Mouse (Mus musculus) adrenal gland, adult (tissue): ENCODE data around the gene Gtf2h3.
"Not testable (repeated sequence)": the region's sequence is repeated elsewhere in the genome, so short reads cannot be mapped to it uniquely, and the experiment has no call there.

Source experiments
- DNase-seq, 2 experiments: peaks; one replicate each; pipeline ENCODE4 v3.0.0; 2022 to 2023; ENCODE audit warnings: low spot score in 1 of 2; ENCODE audit not compliant: inconsistent age in 2 of 2

The Gtf2h3 gene

DNA sequence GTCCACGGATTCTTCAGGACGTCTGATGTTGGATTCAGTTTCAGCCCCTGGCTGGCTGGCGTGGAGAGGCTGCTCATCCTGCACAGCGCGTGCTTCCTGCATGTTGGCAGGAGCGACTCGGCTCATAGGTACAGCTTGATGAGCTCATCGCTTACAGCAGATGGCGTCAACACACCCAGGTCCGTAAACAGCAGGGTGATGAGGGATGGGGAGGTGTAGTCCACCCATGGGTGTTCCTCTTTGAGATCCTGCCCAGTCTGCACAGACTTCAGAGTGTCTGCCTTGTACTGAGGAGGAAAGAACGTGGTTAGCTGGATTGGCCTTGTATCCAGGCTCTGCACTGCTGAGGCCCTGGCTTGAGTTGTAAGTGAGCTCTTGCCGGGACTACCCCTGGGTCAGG, 7.9 kb upstream of the Gtf2h3 start:
- DNase-seq: no peak

DNA sequence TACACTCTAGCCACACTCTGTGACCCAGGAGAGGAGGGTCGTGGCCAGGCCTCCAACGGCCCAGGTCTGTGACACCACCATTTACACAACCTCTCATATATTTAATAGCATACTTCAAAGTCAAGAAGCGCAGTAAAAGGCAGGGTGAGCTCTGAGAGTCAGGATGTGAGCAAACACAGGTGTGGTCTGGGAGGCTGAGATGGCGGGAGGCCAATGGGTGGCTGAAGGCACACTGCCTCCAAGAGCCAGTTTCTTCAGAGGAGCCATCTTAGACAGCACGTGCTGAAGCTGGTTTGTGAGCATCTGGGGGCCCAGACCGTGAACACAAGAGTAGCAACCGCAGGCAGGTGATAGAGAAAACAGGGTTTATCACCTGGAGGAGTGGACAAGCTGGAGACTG, 3.5 kb upstream of the Gtf2h3 start:
- DNase-seq: no peak

DNA sequence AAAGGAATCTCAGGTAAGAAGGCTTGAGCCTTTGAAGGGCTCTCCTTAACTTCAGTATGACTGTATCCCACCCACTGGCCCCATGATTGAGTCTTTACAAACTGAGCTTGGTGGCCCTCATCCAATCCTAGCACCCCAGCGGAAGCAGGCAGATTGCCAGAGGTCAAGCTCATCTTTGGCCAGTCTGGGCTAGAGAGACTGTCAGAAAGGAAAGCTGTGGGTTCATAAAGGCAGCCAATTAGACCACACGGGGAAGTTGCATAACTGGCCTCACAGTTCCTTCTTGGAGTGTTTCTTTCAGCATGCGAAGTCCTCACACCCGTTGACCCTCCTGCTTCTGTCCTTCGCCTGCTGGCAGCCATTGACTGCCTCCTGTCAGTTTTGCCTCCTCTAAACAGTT, 3.6 kb downstream of the Gtf2h3 start:
- peak in 1 of 2 experiments; percentile 46 for DNase-seq

DNA sequence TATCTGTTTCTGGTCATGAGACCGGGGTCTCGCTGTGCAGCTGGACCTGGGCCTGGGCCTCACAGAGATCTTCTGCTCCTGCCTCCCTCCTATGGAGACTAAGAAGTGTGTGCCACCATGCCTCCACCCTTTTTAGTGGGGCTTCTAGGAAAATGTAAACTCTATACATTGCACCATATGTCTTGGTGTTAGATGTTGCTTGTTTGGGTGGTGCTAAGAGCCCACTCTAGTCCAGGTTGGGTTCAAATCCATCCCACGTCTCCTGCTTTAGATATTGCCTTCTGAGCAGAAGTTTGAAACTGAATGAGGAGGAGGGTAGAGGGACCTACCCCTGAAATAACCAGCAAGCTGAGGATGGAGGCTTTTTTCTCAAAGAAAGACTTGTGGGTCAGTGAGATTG, 13.8 kb downstream of the Gtf2h3 start:
- DNase-seq: no peak

DNA sequence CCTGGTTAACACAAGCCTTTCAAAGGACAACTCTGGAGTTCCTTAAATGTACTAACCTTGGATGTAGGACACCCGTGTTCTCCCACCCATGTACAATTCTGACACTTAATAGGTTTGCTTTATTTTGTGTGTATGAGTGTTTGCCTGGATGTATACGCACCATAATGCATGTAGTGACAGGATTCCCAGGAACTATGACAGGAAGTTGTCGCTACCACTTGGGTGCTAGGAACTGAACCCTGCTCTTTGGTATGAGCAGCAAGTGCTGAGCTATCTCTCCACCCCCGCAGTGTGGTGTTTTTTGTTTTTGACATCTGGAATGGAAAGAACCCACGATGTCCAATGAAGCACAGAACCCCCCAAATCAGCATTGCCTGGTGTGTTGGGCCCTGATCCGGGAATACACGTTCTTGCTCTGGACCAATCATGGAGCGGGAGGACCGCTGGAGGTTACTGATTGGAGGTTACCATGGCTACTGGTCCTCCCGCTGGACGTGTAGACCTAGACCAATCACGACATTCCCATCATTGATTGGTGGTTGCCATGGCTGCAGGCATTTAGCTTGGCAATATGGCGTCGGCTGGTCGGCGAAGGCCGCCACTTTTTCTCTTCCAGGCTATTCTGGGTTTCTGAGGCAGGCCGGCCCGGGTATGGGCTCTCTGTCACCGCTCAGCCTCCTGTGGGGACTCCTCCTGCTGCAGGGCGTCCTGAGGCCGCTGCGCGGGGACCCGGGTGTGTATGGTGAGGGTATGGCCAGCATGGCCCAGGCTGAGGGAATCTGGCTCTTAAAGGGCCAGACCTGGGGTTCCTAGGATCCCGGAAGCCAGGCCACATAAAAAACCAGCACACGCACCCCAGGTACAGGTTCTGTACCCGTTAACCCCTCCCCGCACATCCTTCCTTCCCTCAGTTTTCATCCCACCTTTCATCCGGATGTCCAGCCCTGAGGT, 19.6 kb downstream of the Gtf2h3 start:
- DNase-seq: peak; percentile 94 to 97

DNA sequence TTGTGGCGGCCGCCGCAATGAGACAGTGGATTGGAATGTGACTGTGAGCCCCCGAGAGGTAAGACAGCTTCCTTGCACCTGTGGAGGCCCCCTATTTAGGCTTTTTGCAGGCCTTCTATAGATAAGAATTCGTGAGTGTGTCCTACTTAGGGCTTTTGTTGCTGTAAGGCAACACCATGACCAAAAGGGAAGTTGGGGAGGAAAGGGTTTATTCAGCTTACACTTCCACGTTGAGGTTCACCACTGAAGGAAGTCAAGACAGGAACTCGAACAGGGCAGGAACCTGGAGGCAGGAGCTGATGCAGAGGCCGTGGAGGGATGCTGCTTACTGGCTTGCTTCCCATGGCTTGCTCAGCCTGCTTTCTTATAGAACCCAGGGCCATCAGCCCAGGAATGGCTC, 20.8 kb downstream of the Gtf2h3 start:
- not testable (repeated sequence) for DNase-seq

DNA sequence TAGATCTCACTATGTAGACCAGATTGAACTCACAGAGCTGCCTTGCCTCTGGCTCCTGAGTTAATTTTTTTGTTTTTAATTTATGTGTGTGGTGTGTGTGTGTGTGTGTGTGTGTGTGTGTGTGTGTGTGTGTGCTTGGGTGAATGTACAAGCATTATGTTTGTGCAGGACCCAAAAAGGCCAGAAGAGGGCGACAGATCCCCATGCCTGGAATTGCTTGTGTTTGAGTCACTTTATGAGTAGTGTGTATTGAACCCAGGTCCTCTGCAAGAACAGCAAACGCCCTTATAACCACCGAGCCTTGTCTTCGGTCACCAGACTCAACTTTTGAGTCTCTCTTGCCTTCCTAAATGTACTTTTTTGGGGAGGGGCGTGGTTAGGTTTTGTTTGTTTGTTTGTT, 23.4 kb downstream of the Gtf2h3 start:
- DNase-seq: peak; percentile 55 to 92

DNA sequence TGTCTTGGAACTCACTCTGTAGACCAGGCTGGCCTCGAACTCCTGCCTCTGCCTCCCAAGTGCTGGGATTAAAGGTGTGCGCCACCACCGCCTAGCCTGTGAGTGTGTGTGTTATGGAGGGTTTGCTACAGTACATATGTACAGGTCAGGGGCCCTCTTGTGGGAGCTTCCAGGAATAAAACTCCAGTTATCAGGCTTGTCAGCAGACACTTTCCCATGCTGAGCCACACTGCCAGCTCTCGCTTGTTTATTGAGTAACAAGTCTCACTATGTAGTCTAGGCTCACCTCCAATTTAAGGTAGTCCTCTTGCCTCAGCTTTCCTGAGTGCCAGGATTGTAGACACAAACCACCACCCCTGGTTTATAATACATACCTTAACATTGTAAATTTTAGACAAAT, 25.4 kb downstream of the Gtf2h3 start:
- DNase-seq: no peak

DNA sequence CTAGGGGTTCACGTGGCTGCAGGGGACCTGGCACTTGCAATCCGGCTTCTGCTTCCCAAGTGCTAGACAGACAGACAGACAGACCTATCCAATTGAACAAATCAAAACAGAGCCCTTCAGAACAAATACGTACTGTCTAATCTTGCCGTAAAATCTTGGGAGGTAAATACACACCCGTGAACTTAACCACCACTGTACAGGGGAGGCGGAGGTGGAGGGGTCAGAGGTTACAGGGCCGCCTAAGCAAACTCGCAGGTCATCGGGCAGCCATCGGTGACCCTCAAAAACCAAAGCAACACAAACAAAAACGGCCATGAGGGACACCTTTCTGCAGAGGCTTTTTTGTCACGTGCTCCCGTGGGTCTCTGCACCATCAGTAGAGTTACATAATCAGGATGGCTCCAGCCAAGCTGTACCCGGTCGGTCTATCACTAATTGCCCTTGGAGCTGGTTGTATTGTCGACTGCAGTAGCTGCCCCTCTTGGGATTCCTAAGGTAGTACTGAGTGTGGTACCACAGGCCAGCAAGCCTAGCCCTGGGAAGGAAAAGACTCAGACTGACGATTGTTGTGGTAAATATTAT, 26.2 kb downstream of the Gtf2h3 start:
- DNase-seq: no peak

DNA sequence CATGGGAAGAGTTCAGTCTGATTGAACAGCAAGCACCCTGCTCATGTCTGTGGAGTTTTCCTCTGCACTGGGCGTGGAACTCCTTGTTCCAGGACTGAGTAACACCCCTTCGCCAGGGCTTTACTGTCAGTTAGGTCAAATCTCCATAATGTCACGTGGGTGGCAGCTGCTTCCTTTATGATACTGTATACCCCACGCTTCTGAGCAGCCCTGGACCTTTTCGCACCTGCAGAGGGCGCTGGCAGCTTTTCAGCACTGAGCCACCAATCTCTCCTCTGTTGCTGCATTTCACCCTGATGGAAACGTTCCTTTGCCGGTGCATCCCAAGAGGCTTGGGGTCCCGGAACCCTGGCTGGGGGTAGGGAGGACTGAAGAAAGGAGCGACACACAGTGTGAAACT, 32.0 kb downstream of the Gtf2h3 start:
- DNase-seq: no peak

DNA sequence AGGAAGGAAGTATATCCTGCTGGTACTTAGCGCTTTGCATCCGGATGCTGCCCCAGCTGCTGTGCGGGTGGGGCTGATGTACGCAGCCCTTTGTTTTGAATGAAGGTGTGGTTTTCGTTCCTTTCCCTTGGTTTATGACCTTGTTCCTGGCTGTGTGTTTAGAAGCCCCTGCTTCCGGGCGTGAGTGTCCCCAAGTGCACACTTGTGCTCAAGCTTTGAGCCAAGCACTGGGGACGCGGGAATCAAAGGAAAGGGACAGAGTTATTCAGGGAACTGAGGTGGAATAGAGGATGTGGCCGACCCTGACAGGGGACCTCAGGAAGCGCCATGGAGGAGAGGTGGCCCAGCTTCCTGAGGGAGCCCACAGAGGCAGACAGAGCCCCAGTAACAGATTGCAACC, 35.8 kb downstream of the Gtf2h3 start:
- DNase-seq: no peak

DNA sequence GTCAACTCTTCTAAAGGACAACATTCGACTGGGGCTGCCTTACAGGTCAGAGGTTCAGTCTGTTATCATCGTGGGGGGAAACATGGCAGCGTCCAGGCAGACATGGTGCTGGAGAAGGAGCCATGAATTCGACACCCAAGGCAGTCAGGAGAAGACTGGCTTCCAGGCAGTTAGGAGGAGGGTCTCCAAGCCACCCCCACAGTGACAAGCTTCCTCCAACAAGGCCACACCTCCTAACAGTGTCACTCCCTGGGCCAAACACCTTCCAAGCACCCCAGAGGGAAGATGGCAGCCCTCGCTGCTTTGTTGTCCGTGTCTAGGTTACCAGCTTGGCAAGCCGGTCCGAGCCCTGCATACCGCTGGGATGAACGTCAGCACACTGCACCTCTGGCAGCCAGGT, 39.8 kb downstream of the Gtf2h3 start:
- DNase-seq: no peak

DNA sequence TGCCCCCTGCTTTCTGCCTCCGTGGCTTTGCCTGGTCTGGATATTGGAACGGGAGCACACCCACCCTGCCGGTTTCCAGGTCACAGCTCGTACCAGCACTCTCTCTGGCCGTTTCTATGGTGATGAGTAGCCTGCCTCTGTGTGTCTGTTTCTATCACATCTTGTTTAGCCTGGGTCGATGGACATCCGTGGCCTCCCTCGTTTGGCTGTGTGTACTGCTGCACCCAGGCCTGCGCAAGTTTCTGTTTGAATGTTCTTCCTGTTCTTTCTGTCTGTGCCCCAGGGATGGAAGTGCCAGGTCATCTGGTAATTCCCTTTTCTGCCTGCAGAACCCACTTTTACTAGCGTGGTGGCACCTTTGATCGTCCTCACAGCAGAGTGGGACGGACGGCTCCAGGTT, 42.4 kb downstream of the Gtf2h3 start:
- peak; percentile 27 to 50 for DNase-seq

DNA sequence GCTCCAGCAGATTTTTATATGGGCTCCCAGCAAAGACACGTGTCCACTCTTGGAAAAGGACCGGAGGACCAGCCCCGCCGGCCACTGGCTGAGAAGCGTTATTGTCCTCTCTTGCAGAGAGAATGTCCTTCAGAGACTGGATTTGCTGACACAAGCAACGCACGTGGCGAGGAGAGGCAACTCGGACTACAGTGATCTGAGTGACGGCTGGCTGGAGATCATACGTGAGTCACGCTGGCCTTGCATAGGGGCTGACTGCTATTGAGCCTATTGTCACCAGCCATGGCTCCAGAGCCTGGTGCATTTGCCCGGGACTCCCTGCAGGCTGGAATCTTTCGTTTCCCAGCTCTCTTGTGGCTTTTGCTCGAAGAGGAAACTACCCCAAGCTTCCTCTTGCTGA, 44.0 kb downstream of the Gtf2h3 start:
- DNase-seq: peak; percentile 88 to 91

DNA sequence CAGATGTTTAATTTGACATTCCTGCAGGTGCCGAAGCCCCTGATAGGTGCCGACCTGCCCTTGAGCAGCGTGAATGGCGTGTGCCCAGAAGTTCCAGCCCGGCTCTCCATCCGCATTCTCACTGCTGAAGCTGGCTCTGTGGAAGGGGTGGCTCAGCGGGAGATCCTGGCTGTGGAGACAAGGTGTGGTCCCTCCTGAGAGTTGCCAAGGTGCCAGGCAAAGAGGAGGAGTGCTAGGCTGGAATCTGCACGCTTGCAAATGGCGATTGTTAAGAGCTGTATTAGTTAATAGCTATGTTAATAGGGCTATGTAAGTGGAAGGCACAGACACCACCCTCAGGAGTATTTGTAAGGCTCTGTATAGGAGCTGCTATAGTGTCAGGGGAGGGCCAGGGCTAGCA, 45.4 kb downstream of the Gtf2h3 start:
- no peak for DNase-seq

DNA sequence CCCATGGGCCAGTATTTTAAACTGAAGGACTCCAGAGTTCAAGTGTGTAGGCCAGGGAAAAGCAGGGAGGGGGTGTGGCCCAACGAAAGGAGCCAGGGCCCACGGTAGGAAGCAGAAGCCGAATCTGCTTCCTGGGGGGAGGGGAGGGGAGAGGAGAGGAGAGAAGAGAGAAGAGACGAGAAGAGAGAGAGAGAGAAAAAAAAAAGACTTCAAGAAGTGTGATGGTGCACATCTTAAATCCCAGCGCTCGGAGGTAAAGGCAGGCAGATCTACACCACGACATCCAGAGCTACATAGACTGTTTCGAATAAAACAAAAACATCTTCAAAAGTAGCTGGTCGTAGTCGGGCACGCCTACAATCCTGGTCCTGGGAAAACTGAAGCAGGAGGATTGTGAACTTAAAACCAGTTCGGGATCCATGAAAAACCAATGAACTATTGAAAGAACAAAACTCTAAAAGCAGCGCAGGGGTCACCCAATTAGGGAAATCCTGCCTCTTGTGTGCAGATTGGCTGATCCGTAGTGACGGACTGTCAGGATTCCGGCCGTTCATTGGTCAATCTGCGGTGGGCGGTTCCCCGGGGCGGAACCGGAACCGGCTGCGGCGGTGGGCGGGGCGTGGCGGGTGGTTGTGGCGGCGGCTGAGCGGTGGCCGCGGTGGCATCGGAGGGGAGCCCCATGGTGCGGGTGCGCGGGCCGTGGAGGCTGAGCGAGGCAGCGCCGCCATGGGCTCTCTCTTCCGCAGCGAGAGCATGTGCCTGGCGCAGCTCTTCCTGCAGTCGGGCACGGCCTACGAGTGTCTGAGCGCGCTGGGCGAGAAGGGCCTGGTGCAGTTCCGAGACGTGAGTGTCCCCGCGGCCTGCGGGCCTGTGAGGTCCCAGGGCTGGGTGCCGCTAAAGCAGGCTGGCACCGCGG, 49.8 kb downstream of the Gtf2h3 start, which contains the start of gene Atp6v0a2:
Gene Atp6v0a2, plus strand, starts transcription at position 129 of the 916 bp plus-strand sequence.
- peak; percentile 95 to 99 for DNase-seq

DNA sequence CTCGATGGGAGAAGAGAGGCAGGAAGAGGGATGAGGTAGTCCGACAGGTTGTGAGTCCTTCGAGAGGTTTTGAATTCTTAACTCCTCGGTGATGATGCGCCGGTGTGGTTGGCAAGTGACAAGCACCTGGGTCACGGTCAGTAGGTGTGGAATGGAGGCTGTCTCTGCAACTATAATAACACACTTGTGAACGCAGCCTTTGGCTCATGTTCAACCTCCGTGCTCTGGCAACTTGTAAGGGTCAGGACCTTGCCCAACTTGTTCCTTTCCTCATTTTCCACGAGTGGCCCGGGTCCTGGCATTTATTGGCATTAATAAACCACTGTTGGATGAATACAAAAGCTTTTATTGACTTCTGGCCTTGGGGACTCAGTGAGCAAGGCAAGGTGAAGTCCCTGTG, 50.7 kb downstream of the Gtf2h3 start:
- DNase-seq: no peak

DNA sequence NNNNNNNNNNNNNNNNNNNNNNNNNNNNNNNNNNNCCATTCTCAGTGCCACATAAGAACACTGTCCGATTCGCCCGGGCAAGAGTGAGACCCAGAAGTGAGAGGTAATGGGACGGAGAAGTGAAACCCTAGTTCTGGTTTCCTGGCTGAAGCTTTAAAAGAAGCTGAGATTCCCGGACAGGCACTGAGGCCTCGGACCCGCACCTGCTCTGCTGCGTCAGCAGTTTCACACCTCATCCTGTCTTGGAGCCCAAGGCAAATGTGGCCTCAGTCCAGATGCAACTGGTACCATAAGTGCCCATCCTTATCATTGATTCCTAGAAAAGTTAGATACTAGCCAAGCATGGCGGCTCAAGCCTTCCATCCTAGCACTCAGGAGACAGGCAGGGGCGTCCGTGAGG, 52.7 kb downstream of the Gtf2h3 start:
- no peak for DNase-seq

DNA sequence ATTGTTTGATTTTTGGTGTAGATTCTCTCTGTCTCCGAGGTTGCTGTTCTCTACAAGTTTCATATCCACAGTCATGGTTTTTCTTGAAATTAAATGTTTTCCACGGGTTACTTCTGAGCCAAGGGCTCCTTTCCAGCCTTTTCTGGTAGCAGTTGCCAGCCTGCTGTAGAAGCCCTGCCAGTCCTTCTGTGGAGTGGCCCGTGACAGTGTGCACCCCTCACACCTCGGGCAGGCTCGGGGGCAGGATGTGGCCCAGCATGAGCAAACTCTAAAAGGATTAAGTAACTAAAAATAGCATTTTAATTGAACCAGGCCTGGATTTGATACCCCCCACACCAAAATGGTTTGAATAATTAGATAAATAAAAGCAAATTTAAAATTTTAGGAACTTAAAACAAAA, 53.5 kb downstream of the Gtf2h3 start:
- DNase-seq: no peak

DNA sequence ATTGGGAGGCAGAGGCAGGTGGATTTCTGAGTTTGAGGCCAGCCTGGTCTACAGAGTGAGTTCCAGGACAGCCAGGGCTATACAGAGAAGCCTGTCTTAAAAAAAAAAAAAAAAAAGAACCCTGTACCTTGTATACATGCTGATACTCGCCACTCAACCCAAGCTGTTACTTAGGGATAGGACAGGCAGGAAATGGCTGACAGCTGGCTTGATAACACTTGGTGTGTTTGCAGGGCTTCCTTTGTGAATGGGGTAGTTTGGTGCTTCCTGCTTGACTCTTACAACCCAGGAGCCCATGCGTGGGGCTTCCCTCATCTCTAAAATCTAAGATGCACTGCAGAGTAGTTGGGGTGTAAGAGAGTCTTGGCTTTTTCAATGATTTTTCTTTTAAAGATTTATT, 54.5 kb downstream of the Gtf2h3 start:
- DNase-seq: no peak

DNA sequence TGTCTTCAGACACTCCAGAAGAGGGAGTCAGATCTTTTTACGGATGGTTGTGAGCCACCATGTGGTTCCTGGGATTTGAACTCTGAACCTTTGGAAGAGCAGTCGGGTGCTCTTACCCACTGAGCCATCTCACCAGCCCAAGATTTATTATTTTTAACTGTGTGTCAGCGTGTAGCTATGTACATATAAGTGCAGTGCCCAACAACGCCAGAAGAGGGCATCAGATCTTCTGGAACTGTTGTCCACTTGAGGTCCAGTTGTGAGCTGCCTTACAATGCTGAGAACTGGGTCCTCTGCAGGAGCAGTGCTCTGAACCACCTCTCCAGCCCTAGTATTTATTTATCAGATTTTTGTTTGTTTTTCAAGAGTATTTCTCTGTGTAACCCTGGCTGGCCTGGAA, 56.1 kb downstream of the Gtf2h3 start:
- DNase-seq: peak in 1 of 2 experiments; percentile 58
